Mouse (Mus musculus) ES-E14 (cell line): Measurements from ENCODE around the gene Tmem240.

Experiments
- CHD2 ChIP-seq: IDR thresholded peaks from 2 replicates; pipeline ENCODE4 v1.6.1; 2014; ENCODE audit warnings: mild to moderate bottlenecking, low read depth, low read length, inconsistent platforms
- HCFC1 ChIP-seq: IDR thresholded peaks from 2 replicates; pipeline ENCODE4 v1.6.1; 2012; ENCODE audit warnings: low read length, inconsistent platforms, borderline replicate concordance; ENCODE audit not compliant: insufficient read depth
- ZNF384 ChIP-seq: IDR thresholded peaks from 2 replicates; pipeline ENCODE4 v1.6.1; 2012; ENCODE audit warnings: low read depth, low read length, inconsistent platforms

DNA sequence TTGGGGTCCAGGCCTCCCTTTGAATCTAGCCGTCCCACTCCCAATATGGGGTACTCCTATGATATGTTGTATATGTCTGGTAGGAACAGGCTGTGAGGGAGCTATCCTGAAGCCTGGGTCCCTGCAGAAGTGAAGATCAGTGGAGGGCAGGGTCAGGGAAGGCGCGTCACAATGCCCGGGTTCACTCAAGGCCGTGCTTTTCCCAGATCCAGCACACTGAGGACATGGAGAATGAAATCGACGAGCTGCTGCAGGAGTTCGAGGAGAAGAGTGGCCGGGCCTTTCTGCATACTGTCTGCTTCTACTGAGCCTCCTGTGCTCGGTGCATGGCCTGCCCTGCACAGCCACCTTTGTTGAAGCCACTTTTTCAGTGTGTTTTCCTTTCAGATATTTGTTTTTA lies 1.3 kb upstream of the Tmem240 start:
- TF ChIP-seq HCFC1 = no peak
- TF ChIP-seq ZNF384 = no peak
- TF ChIP-seq CHD2 = no peak
